Mouse (Mus musculus): Measurements from ENCODE around the gene Il4.
A peak's percentile ranks its signal among the peaks of the same experiment; 100 is the strongest.

Gene Il4

DNA sequence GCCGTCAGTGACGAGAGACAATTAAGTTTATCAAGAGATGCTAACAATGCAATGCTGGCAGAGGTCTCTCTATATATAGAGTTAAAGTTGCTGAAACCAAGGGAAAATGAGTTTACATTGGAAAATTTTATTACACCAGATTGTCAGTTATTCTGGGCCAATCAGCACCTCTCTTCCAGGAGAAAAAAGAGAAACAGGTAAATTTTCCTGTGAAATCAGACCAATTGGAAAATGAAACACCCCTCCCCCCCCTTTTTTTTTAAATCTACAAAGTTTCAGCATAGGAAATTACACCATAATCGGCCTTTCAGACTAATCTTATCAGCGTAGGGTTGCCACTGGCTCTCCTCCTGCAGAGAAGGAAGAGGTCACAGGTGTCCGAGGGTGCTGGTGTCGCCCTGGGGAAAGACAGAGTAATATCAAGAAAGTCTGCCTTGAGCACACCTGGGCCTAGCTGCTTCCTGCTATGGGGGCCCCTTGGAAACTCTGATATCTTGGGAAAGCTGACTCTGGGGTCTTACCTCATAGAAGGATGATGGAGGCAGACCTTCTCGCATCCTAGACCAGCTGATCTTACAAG lies at the start of gene Il4:
Gene Il4, minus strand, starts transcription at position 51 of the 580 bp plus-strand sequence.
- no peak for DNase-seq (ENCODE audit: low read depth, low spot score)

DNA sequence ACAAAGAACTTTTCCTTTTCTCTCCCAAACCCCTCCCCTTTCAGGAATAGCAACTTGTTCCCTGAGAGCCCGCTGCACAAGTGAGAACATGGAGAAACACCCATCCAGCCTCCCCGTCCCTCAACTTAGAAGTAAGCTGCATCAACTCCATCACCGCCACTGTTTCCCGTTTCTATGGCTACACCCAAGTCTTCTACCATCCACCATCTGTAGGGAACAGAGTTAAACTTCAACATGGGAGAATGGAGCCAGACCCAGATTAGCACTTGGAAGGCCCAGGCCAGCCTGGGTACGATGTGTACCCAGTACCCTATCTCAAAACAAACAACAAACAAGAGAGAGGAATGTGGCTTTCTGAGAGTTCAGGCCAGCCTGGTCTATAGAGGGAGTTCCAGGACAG lies 45.6 kb upstream of the Il4 start:
- DNase-seq (ENCODE audit: low read depth, low spot score) = no peak

DNA sequence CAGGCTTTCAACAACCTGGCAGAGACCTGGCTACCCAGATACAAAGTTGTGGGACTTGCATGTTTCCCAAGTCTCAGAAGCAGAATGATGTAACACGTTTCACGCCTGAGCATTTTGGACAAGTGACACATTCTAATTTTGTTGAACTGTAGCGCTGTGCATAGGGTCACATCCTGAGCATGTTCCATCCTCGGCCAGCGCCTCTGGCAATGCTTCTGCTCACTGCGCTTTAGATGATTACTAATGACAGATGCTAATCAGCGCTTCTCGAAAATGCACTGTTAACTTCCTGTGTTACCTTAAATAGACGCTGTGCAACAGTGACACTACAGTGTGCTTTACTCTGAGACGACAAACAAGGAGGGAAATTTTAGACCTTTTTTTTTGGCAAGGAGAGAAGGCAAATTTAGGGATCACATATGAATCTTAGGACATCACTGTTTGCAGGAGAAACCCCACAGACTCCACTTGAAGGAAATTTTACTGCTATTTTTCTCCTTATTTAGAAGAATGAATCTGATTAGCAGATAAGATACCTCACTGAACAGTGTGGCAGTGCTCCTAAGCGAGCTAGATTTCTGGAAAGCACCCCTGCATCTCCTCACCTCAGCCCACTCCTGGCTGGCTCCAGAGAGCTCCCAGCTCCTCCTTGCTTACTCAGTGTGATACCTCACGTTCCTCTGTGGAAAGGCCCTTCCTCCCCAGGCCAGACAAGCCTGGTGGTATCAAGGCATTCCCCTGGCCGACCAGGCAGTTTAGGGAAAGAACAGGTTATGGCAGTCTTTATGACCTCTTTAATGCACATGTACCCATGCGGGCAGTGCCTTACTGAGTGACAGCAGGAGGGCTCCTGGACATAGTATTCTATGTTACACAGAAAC lies 44.6 kb upstream of the Il4 start:
- no peak for DNase-seq (ENCODE audit: low read depth, low spot score)

DNA sequence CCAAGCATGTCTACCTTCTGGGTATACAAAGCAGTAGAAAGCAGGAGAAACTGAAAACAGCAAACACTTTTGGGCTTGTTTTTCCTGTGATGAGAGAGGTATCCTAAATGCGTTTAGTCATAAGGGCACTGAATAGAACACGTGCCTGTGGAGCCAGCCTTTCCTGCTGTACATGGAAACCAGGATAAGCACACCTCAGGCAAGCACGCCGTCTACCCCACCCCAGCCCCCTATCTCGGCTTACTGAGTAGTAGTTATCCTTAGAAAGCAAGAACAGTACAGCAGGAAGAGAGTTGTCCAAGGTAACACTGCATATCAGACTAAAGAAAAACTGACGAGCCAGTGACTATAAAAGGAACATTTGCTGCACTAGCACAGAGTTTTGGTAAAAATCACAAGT lies 39.4 kb upstream of the Il4 start:
- DNase-seq (ENCODE audit: low read depth, low spot score) = no peak

DNA sequence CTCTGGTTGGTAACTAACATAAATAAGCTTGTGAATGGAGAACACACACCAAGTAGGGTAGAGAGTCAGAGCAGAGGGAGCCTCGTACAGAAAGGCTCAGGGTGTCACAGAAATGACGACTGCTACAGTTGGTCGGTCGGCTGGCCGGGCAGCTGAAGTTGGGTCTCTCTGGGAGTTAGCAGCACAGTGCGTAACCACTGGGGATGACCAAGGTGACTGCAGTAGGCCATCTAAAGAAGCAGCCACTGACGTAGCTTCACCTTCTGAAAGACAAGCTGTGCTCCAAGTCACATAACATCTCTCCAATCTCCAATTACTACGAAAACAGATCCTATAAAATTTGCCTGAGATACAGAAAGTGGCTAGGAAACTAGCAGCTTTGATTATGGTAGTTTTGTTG lies 38.9 kb upstream of the Il4 start:
- no peak for DNase-seq (ENCODE audit: low read depth, low spot score)

DNA sequence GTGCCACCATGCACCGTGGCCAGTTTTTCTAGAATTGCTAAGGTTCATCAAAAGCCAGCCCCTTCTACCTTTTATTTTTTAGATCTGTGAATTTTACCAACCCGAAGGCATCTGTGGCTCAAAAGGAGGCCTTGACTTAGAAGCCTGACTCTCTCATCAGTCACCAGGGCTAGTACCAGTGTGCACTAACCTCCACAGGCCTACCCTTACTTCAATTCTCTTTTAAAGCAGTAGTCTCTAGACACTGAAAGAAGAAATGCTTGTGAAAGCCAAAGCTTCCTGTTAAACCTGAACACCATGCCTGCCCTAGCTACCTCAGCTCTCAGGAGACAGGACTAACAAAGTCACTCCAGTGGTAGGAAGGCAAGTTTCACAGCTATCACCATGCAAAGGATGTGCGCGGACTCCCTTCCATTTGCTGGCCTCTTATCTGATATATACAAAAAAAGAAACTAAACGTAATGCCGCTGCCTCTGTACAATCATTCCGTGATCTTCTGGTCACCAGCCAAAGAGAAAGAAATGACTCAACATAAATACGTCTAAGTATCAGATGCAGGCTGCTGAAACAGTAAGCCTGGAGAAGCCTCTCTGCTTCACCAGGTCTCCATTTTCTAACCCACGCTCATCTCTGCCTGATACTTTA lies 38.2 kb upstream of the Il4 start:
- no peak for DNase-seq (ENCODE audit: low read depth, low spot score)

DNA sequence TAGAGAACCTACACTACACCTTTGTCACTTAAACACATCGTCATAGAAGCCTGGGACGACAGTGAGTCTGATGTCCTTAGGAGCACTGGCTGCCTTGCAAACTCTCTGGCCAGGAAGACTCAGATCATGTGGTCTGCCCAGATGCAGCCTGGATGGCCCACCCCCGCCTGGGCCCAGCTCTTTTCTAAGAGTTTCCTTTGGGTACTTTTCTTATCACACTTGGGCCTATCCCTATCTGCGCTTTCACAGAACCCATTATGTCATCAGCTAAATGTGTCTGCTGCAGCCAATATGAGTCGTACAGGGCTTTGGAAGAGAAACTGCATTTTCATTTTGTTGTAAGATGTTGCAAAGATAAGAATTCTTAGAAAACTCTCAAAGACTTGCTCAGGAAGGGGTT lies 36.6 kb upstream of the Il4 start:
- DNase-seq (ENCODE audit: low read depth, low spot score) = no peak

DNA sequence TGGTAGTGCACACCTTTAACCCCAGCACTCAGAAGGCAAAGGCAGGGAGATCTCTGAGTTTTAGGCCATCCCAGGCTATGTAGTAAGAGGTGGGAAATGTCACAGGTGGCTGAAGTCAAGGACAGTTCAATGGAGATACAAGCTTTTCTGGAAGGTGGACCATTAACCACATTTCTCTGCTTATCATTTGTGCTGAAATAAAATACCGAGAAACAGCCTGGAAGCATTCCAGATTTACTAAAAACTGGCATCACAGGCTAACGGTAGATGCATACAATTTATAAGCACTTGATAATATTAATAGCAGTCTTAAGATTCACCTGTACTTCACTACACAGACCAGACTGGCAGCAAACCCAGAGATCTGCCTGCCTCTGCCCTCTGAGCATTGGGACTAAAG lies 34.0 kb upstream of the Il4 start:
- no peak for DNase-seq (ENCODE audit: low read depth, low spot score)

DNA sequence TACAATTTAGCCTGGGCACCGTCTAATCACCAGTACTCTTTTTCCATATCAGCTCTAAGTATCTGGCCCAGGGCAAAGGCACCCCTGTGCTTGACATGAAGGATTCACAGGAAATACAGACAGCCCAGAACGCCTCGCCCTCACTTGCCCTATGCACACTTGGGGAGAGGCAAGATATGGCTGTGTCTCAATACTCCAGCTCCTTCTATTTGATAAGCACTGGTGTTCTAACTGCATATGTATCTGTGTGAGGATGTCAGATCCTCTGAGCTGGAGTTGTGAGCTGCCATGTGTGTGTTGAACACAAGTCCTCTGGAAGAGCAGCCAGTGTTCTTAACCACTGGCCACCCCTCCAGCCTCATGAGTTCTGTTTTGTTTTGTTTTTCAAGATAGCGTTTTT lies 33.0 kb upstream of the Il4 start:
- no peak for DNase-seq (ENCODE audit: low read depth, low spot score)

DNA sequence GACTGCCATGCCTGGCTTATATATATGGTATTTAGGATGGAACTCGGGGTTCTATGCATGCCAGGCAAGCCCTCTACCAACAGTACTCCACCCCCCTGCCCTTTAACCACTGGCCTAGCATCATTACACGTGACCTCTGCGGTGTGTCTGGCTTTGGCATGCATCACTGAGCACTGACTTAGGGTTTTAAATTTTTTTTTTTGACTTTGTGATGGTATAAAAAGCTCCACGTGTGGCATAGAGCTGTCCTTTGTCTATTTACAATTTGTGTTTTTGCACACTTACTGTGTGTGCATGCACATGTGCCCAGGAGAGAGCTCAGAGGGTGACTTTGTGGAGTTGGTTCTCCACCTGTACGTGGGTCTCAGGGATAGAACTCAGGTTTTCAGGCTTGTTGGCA lies 25.5 kb upstream of the Il4 start:
- no peak for DNase-seq (ENCODE audit: low read depth, low spot score)

DNA sequence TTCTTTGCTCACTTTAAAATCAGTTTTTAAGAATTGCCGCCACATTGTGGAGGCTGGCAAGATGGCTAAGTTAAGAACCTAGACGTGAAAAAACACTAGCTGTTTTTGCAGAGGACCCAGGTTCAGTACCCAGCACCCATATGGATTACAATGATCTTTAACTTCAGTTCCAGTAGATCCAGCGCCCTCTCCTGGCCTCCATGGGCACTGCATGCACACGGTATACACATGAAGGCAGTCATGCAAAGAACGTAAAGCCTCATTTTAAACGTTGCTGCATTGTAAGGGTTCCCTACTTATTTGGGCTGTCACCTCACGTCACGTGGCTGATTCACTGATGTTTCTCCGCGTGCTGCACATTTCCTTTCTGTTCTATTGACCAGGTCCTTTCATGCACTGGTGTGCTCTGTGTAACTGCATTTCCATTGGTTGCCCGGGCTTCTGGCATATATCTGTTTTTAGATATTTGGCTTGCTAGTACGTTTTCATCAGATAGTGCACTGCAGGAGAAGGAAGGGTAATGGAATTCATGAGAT lies 24.3 kb upstream of the Il4 start:
- DNase-seq (ENCODE audit: low read depth, low spot score) = no peak

DNA sequence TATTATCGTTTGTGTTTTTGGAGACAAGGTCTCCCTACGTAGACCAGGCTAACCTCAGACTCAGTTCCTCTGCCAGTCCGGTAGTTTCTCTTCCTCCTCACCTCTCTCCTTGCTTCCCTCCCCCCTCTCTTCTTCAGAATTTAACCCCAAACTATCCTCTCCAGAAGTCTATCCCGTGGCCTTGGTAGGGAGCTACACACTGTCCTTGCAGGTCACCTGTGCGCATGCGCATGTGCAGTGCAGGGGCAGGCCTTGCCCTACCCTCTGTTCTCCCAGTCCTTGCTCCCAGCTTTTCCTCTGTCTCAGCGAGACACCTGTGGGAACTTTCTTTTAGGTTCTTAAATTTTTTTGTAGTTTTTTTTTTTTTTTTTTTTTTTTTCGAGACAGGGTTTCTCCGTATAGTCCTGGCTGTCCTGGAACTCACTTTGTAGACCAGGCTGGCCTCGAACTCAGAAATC lies 19.4 kb upstream of the Il4 start:
- no peak for DNase-seq (ENCODE audit: low read depth, low spot score)

DNA sequence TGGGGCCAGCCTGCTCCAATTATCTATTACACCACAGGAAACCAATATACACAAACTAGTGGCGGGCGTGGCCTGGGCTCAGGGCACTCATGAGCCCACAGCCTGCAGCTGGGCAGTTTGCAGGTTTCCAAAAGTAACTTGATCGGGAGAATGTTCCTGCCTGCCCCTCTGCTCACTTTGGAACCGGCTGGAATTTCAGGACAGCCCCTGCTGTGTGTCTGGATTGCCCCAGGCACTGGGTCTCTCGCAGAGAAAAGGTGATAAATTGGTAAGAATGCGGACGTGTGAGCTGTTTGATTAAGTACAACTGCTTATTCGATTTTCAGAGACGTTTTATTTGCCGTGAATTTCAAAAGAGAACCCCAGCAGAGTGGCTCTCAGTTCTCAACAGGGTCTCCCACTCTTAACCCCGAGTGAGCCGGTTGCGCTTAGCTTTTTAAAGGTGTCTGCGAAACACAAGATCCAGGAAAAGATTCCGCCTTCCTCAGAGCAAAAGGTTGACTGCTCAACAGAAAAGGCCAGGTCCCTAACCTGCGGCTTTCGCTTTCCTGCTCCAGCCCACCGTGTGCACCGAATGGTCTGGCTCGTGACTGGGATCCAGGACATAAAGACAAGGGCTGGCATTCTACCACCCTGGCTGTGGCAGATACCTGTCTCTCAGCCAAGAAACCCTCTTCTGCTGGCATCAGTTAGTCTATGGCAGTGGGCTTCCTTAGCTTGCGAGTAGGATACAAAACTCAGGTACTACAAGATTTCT lies 18.8 kb upstream of the Il4 start:
- DNase-seq (ENCODE audit: low read depth, low spot score) = no peak

DNA sequence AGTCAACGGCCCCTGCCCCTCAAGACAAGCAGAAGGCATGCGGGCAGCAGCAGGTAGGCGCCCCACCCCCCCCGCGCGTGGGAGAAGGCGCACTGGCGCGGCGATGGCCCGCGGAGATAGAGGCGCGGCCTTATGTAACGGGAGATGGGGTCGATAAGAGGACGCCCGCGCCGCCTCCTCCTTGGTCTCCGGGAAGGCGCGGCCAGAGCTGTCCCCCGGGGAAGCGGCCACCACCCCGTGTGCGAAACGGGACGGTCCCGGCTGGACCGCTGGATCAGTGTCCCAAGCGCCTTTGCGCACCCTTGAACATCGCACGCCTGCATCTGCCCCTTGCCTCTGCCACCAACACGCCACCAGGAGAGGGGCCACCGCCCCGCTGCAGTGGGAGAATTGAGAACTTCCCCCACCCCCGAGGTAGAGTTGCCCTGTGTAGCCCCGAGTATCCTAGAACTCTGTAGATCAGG lies 17.7 kb upstream of the Il4 start:
- DNase-seq (ENCODE audit: low read depth, low spot score) = no peak

DNA sequence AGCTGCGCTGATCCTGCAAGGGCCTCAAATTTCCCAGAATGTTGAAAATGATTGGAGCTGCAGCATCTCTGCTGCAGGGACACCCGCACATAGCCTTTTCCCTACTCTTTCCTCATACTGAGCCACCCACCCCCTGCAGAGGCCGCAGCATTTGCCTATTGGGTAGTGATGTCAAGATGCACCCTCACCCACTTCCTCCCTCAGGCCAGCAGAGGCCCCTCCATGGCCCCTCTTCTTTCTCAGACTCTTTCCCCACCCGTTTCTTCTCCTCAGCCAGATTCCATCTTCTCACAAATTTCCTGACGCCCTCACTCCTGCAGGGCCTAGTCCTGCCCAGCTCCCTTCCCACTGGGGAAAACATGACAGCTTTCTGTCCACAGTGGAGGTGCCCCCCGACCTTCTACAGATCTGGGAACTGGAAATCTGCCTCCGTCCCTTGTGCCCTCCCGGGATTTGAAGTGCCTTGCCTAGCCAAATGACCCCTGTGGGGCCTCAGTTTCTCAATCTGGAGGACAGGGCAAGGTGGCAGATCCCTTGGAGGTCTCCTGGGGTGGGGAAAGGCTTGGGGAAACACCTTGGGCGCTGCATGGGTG lies 17.2 kb upstream of the Il4 start:
- DNase-seq (ENCODE audit: low read depth, low spot score) = no peak

DNA sequence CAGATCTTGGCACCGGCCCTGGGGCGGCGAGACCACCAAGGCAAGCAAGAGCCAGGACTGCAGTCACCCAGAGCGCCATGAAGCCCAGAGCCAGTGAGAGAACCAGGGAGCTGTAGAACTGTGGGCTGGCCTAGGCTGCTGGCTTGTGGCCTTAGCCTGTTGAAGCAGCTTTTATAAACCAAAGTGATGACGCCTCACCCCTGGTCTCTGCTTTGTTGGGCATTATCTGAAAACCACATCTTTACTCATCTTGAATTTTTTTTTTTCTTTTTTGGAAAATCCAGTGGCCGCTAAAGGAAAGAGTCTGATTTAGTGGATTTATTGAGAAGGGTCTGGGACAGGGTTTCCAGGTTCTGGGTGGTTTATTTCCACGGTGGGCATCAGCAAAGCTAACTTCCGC lies 16.1 kb upstream of the Il4 start, which contains the start of gene Il13:
Gene Il13, minus strand, starts transcription at position 147 of the 400 bp plus-strand sequence.
- DNase-seq (ENCODE audit: low read depth, low spot score) = no peak

DNA sequence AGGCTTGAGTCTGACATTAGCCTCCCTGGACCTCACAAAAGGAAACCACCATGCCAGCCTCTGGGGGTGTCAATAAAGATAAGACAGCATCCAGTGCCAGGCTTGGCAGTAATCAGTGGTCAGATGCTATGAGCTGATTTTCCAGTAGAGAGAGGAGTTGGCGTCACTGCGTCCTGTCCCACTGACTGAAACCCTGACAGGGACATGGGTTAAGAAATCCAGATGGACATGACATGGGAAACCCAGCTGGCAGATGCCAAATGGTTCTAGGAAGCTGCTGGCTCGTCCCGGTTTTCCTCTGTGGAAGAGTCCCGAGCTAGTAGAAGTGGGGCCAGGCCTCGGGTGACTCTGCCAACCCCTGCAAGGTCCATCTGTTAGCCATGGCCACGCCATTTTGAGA lies 15.2 kb upstream of the Il4 start:
- DNase-seq (ENCODE audit: low read depth, low spot score) = no peak

DNA sequence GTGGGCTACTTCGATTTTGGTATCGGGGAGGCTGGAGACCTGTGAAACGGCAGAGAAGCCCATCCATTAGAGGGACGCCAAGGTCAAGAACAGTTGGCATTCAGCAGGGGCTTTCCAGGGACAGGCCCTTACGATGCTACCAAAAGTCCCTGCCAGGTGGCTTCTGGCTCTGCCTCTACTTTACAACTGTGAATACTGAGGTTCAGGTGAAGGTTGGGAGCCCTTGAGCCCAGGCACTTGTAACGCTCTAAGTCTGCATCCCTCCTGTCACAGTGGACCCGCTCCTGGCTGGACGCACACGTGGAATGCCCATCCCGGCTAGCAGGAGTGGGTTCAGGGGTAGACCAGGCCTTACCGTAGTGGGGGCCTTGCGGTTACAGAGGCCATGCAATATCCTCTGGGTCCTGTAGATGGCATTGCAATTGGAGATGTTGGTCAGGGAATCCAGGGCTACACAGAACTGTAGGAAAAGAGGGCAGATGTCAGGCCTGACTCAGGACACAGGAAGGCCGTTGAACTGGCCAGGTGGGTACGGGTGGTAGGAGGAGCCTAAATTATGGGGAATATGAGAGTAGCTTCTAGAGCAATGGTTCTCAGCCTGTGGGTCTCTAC lies 13.8 kb upstream of the Il4 start:
- DNase-seq (ENCODE audit: low read depth, low spot score) = peak; percentile 6

DNA sequence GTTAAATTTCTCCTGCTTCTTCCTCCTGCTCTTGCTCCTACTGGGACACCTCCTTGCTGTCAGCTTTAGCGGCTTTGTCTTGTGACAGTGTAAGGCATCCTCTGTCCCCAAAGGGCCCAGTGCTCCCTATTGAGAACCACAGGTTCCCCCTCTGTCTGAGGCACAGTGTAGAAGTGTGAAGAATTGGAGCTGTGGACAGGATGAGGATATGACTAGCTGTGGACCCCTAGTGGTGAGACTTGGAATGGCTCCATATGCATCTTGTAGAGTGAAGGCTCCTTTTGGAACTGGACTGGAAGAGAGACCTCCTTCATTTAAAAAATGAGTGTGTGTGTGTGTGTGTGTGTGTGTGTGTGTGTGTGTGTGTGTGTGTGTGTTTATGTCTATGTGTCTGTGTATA lies 9.4 kb upstream of the Il4 start:
- peak; percentile 54 for DNase-seq (ENCODE audit: low read depth, low spot score)

DNA sequence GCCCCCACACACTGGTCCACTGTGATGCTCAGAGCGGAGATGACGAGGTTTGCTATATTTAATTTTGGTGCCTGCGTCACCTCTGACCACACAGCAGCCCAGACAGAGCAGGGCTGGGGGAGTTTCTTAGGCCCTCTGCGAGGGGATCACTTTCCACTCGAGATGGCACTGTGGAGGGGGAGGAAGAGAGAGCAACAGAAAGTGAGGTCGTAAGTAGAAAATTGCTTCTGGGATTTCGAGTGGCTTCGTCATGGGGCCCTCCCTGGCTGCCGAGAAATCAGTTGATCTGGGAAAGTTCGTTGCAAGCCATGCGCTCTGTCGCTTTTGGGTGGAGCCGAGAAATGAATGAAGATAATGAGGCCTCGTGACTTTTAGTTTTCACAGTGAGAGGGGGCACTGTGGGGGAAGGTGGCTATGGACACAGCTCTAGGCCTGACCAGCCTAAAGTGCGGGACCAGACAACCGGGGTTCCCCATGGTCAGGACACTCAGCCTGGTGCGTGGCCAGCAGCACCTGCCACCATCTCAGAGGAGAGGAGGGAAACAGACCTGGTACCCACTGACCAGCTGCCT lies 8.4 kb upstream of the Il4 start:
- no peak for DNase-seq (ENCODE audit: low read depth, low spot score)
